In the genomic region with DNA sequence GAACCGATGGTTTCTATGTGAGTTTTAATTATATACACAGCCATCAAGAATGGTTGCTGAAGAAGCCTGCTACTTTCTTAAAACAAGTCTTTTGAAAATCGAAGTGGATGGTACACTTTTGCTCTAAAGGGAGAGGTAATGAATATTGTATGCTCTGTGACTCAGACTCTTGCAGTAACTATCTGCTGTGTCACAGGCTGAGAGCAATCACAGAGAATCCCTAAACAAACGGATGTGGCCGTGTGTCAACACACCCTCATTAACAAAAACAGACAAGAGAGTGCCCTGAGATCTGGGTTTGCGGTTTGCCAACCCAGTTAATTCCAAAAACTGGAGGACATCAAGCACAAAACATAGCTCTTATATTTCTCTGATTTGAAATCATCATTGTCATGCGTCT, we compare ENCODE assay signal across 18 mouse cellular contexts.
DNase-seq lines count a peak whose midpoint lies in the region; ATAC-seq and TF ChIP-seq lines count a peak whose summit lies in the region.
"Had no signal": no experiment of that assay in that cellular context is flagged by ENCODE, and none has a peak within 500 bp of the region (broad histone marks: within the 10 kb centered on the region; RNA-seq: fewer than 3 reads in every experiment).

No protein-coding gene starts in this region.

- no peaks in the 10 kb centered on the region for H3K27me3 ChIP-seq in liver, postnatal 0 days (ENCODE audit: insufficient read depth, low read length)
- no peaks in the 10 kb centered on the region for H3K27me3 ChIP-seq in myocyte (ENCODE audit: control insufficient read depth, insufficient read depth, insufficient read length)
- H3K27me3 ChIP-seq: embryonic facial prominence, embryonic 12.5 days; forebrain, embryonic 12.5 days; heart, embryonic 13.5 days; hindbrain, embryonic 15.5 days had no signal

- WGBS in liver, postnatal 0 days (ENCODE audit: insufficient replicate concordance) = 48% methylated on average over 6 of the region's 6 CpGs

- no peaks in the 10 kb centered on the region for H3K9me3 ChIP-seq in liver, postnatal 0 days (ENCODE audit: low read length)
- H3K9me3 ChIP-seq: embryonic facial prominence, embryonic 12.5 days; forebrain, embryonic 12.5 days; heart, embryonic 13.5 days; hindbrain, embryonic 15.5 days had no signal

- no peak for TF ChIP-seq EP300 in liver, postnatal 0 days (IDR thresholded peaks at IDR 0.05; ENCODE audit: low read depth)

- H3K27ac ChIP-seq in liver, postnatal 0 days (ENCODE audit: low read depth) = peak overlapping the region; percentile 70
- H3K27ac ChIP-seq: embryonic facial prominence, embryonic 12.5 days; forebrain, embryonic 12.5 days; heart, embryonic 13.5 days; hindbrain, embryonic 15.5 days had no signal

- no peak for DNase-seq in liver, postnatal 0 days
- no peak for DNase-seq in liver
- DNase-seq in brain, adult 2 months (ENCODE audit: low read depth, low spot score) = peak; percentile 21
- DNase-seq in gonadal fat pad, adult 2 months (ENCODE audit: low read depth) = peak; percentile 49
- no peak for DNase-seq in adrenal gland, postnatal 25 days
- DNase-seq in spleen, postnatal 4 days (ENCODE audit: low spot score in 2 of 2) = no peak
- DNase-seq: adrenal gland, postnatal 10 days; cerebellum, adult 9-10 months; gastrocnemius, postnatal 10 days; heart, postnatal 36 days had no signal

- TF ChIP-seq POLR2A in myocyte (IDR thresholded peaks at IDR 0.05; ENCODE audit: insufficient read length, low read depth) = no peak

- peaks cover 4% of the 10 kb centered on the region; the same call in 1 of the 2 replicates for H3K4me1 ChIP-seq in liver, postnatal 0 days (ENCODE audit: insufficient read depth)
- H3K4me1 ChIP-seq: heart, embryonic 13.5 days had no signal

- ATAC-seq in liver, postnatal 0 days = peak; percentile 86
- ATAC-seq: CD4-positive, CD25-positive, alpha-beta regulatory T cell, adult 4 months; intestine, embryonic 16.5 days had no signal

- H3K36me3 ChIP-seq in liver, postnatal 0 days (replicated peaks; ENCODE audit: insufficient read depth, low read length) = no peaks in the 10 kb centered on the region
- no peaks in the 10 kb centered on the region for H3K36me3 ChIP-seq in myocyte (ENCODE audit: control insufficient read depth, insufficient read depth)
- H3K36me3 ChIP-seq: embryonic facial prominence, embryonic 12.5 days; forebrain, embryonic 12.5 days; G1E; heart, embryonic 13.5 days; hindbrain, embryonic 15.5 days had no signal

- H3ac ChIP-seq in myocyte (ENCODE audit: control insufficient read depth, insufficient read length) = no peak overlapping the region

- no peak for TF ChIP-seq CTCF in liver, postnatal 0 days (IDR thresholded peaks at IDR 0.05; ENCODE audit: low read depth)

- H3K4me3 ChIP-seq in liver, postnatal 0 days (ENCODE audit: low read depth, low read length) = no peak overlapping the region
- H3K4me3 ChIP-seq in myocyte = no peak overlapping the region
- H3K4me3 ChIP-seq: embryonic facial prominence, embryonic 12.5 days; forebrain, embryonic 12.5 days; heart, embryonic 13.5 days; hindbrain, embryonic 15.5 days had no signal

- H3K9ac ChIP-seq in liver, postnatal 0 days (replicated peaks) = no peak overlapping the region
- H3K9ac ChIP-seq: embryonic facial prominence, embryonic 12.5 days; forebrain, embryonic 12.5 days; heart, embryonic 13.5 days; hindbrain, embryonic 15.5 days had no signal

- H3K79me2 ChIP-seq in myocyte (ENCODE audit: control insufficient read depth, insufficient read depth) = no peaks in the 10 kb centered on the region

- H3K4me2 ChIP-seq in liver, postnatal 0 days (ENCODE audit: low read depth, low read length) = no peak overlapping the region
- H3K4me2 ChIP-seq in myocyte (ENCODE audit: low read depth) = peak overlapping the region; percentile 47
- H3K4me2 ChIP-seq: embryonic facial prominence, embryonic 12.5 days; forebrain, embryonic 12.5 days; heart, embryonic 13.5 days; hindbrain, embryonic 15.5 days had no signal

TF ChIP-seq in myocyte, 11 proteins besides CTCF, POLR2A, EP300 and RAD21:
- TF ChIP-seq MAX (IDR thresholded peaks at IDR 0.05; ENCODE audit: low read depth) (no peak), TCF3 (IDR thresholded peaks at IDR 0.05; ENCODE audit: insufficient read length, low read depth) (no peak), CEBPB (IDR thresholded peaks at IDR 0.05; ENCODE audit: insufficient read depth, poor library complexity, severe bottlenecking) (0 out of 2 replicates have a peak, but pooled peaks have one; percentile 44), TCF12 (IDR thresholded peaks at IDR 0.05; ENCODE audit: insufficient read depth, poor library complexity, severe bottlenecking) (no peak), USF1 (IDR thresholded peaks at IDR 0.05; ENCODE audit: low read depth) (no peak)

Comparison
In these comparisons a context has a peak if more than half of its experiments do, and no peak if none do; other contexts are left out.
1. DNase-seq: peak in brain, adult 2 months (single experiment) and gonadal fat pad, adult 2 months (single experiment); none in liver, postnatal 0 days (single experiment), liver (single experiment), adrenal gland, postnatal 25 days (single experiment) and spleen, postnatal 4 days (0 of 2).